Mouse (Mus musculus) kidney, embryonic 14.5 days (tissue): ENCODE results near the gene Riox1. TPM values are rescaled to one million over a fixed set of nuclear protein-coding genes. Genes with fewer than 3 reads are reported as not detected.

Experiments
- ATAC-seq: fragments of 200-750 bp; cut with Nextera tagmentation; 2 replicates; pipeline ENCODE4 v1.8.0; 2017; ENCODE audit warnings: moderate number of reproducible peaks, mild to moderate bottlenecking, moderate TSS enrichment, moderate library complexity; ENCODE audit not compliant: low FRiP score, low TSS enrichment
- H3K27ac ChIP-seq: fragments of 300-500 bp; sonication (generic); 2 replicates; pipeline ENCODE4 v1.5.1; 2014; ENCODE audit warnings: low read depth, mild to moderate bottlenecking, low read length, moderate library complexity, mixed read lengths
- H3K27me3 ChIP-seq: fragments of 300-500 bp; sonication (generic); 2 replicates; pipeline ENCODE4 v1.6.1; 2014; ENCODE audit warnings: mild to moderate bottlenecking, low read length; ENCODE audit not compliant: control insufficient read depth, insufficient read depth
- H3K36me3 ChIP-seq: fragments of 300-500 bp; sonication (generic); 2 replicates; pipeline ENCODE4 v1.6.1; 2014; ENCODE audit warnings: low read length, mixed read lengths; ENCODE audit not compliant: control insufficient read depth, insufficient read depth
- H3K4me1 ChIP-seq: fragments of 300-500 bp; sonication (generic); 2 replicates; pipeline ENCODE4 v1.6.1; 2014; ENCODE audit warnings: low read length, mixed read lengths; ENCODE audit not compliant: control insufficient read depth, insufficient read depth
- H3K4me2 ChIP-seq: fragments of 300-500 bp; sonication (generic); replicated peaks from 2 replicates; pipeline ENCODE4 v1.6.1; 2014; ENCODE audit warnings: low read depth, mild to moderate bottlenecking, low read length
- H3K4me3 ChIP-seq: fragments of 300-500 bp; sonication (generic); 2 replicates; pipeline ENCODE4 v1.5.1; 2014; ENCODE audit warnings: mild to moderate bottlenecking, low read length
- H3K9ac ChIP-seq: fragments of 300-500 bp; sonication (generic); 2 replicates; pipeline ENCODE4 v1.6.1; 2014; ENCODE audit warnings: low read depth, mild to moderate bottlenecking, low read length, moderate library complexity
- H3K9me3 ChIP-seq: fragments of 300-500 bp; sonication (generic); 2 replicates; pipeline ENCODE4 v1.6.1; 2016; ENCODE audit warnings: low read length; ENCODE audit not compliant: control insufficient read depth
- WGBS: fragments of 180-500 bp; shearing (Covaris S2); extraction: QIAGEN DNeasy Blood & Tissue Kit; methylation state at CpG from one replicate; pipeline ENCODE4 v1.1.7; 2014; 5-methylcytosine and 5-hydroxymethylcytosine counted together
- polyA plus RNA-seq: library from polyadenylated mRNA; unstranded; fragments of >200 nt; fragmentation: Nextera tagmentation; extraction: Ambion mirVana; gene quantifications from 2 replicates; pipeline ENCODE4 v1.2.1, GENCODE M21; 2014

The Riox1 gene
- 14.1 and 16.2 TPM in 2 replicates for polyA plus RNA-seq

DNA sequence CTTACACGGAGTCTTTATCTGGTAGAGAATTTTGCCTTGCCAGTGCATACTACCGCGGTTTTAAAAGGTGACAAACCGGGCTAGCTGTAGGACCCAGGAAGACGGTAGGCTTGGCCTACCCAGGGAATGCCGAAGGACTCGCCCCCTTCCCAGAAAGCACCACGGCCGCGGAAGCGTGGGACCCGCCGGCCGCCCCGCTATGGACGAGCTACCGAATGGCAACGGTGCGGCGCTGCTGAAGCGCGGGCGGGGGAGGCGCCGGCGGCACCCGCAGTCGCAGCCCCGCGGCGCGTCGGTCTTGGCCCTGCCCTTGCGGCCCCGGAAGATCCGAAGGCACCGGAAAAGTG lies at the start of gene Riox1:
TSS of gene Riox1 (plus strand) at position 116 of the 347 bp plus-strand sequence.
- Histone ChIP-seq H3K27ac (peak within 1 kb of the TSS; percentile 42), H3K4me1 (peaks cover 15% of the 10 kb centered on the region), H3K36me3 (peaks cover 18% of the 10 kb centered on the region; the same call in 1 of the 2 replicates), H3K4me2 (peak within 1 kb of the TSS; percentile 76), H3K4me3 (peak within 1 kb of the TSS; percentile 87), H3K27me3 (no peaks in the 10 kb centered on the region), H3K9ac (peak within 1 kb of the TSS; percentile 85), H3K9me3 (no peaks in the 10 kb centered on the region)
- under 1% methylated on average over 36 of the region's 37 CpGs for WGBS
- peak; percentile 94 for ATAC-seq

DNA sequence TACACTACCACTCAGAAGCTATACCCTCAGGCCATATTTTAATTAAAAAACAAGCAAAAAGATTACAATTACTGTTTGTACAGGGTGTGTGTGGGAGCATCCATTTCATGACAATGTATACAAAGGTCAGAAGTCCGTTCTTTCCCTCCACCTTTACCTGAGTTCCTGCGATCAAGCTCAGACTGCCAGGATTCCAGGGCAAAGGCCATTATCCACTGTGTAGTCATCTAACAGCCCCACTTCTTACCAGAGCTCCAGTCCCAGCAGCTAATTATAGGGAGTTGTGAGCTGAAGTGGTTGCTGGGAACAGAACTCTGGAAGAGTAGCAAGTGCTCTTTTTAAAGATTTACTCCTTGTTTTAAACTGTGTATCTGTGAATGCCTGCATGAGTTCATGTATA lies 40.0 kb upstream of the Riox1 start:
- no peaks in the 10 kb centered on the region for H3K27me3 ChIP-seq
- no peaks in the 10 kb centered on the region for H3K4me1 ChIP-seq
- H3K4me3 ChIP-seq, result no peak overlapping the region
- no peak for ATAC-seq
- H3K9ac ChIP-seq, result no peak overlapping the region
- no peak overlapping the region for H3K27ac ChIP-seq
- WGBS, result 82% methylated on average over 2 of the region's 2 CpGs
- no peak overlapping the region for H3K4me2 ChIP-seq
- H3K9me3 ChIP-seq, result no peaks in the 10 kb centered on the region
- H3K36me3 ChIP-seq, result peaks cover 3% of the 10 kb centered on the region; the same call in 1 of the 2 replicates

DNA sequence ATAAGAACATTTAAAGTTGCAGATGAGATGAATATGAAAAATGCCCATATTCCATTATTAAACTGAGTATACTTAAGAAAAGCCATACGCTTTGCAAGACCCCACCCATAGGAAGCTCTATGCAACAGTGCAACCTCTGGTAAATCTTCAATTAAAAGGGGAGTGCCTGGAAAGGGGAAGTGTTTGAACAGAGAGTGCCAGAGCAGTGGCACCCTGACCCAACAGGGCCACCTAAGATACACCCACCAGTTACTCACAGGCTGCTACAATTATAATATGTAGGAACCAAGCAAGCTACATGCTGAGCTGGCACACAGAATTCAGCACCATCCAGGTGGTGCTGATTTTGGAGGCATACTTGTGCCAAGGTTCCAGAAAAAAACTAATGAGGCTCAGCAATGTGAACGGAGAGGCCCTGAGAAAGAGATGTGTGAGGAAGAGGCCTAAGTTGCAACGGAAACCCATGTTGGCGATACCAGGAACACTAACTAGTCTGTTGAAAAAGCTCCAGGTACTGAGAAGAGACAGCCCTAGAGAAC lies 36.1 kb upstream of the Riox1 start:
- Histone ChIP-seq H3K27ac (no peak overlapping the region), H3K9ac (no peak overlapping the region), H3K4me3 (no peak overlapping the region), H3K36me3 (peaks cover 3% of the 10 kb centered on the region; the same call in 1 of the 2 replicates), H3K4me1 (no peaks in the 10 kb centered on the region), H3K4me2 (no peak overlapping the region), H3K9me3 (no peaks in the 10 kb centered on the region), H3K27me3 (no peaks in the 10 kb centered on the region)
- no peak for ATAC-seq
- 90% methylated on average over 4 of the region's 4 CpGs for WGBS

DNA sequence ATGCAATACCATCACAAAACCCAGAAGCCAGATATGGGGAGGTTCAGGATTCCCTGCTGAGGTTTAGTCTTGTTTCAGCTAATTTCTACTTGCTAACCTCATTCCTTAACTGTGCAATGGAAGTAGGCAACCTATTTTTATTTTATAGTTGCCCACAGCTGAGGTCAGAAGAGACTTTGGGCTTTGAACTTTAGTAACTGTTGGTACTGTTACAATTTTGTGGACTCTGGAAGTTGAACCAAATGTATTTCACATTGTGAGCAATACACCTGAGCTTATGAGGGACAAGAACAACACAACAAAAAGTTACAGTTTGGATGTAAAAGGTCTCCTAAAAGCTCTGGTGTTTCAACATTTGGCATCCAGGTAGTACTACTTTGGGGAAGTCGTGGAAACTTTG lies 35.6 kb upstream of the Riox1 start:
- no peaks in the 10 kb centered on the region for H3K27me3 ChIP-seq
- no peak overlapping the region for H3K4me3 ChIP-seq
- no peak for ATAC-seq
- 88% methylated on average over 1 of the region's 1 CpGs for WGBS
- H3K4me2 ChIP-seq, result no peak overlapping the region
- peaks cover 3% of the 10 kb centered on the region; the same call in 1 of the 2 replicates for H3K36me3 ChIP-seq
- H3K4me1 ChIP-seq, result no peaks in the 10 kb centered on the region
- H3K9ac ChIP-seq, result no peak overlapping the region
- H3K27ac ChIP-seq, result no peak overlapping the region
- no peaks in the 10 kb centered on the region for H3K9me3 ChIP-seq

GRCm38 (mm10) chr12:83916884-83917283 lies 33.5 kb upstream of the Riox1 start:
- Histone ChIP-seq H3K27me3 (no peaks in the 10 kb centered on the region), H3K9me3 (no peaks in the 10 kb centered on the region), H3K36me3 (peaks cover 3% of the 10 kb centered on the region; the same call in 1 of the 2 replicates), H3K4me2 (no peak overlapping the region), H3K27ac (no peak overlapping the region), H3K4me1 (0 out of 2 replicates have a peak, but pooled peaks cover 5% of the 10 kb centered on the region), H3K4me3 (no peak overlapping the region), H3K9ac (no peak overlapping the region)
- WGBS, result 67% methylated on average over 9 of the region's 9 CpGs
- ATAC-seq, result no peak

DNA sequence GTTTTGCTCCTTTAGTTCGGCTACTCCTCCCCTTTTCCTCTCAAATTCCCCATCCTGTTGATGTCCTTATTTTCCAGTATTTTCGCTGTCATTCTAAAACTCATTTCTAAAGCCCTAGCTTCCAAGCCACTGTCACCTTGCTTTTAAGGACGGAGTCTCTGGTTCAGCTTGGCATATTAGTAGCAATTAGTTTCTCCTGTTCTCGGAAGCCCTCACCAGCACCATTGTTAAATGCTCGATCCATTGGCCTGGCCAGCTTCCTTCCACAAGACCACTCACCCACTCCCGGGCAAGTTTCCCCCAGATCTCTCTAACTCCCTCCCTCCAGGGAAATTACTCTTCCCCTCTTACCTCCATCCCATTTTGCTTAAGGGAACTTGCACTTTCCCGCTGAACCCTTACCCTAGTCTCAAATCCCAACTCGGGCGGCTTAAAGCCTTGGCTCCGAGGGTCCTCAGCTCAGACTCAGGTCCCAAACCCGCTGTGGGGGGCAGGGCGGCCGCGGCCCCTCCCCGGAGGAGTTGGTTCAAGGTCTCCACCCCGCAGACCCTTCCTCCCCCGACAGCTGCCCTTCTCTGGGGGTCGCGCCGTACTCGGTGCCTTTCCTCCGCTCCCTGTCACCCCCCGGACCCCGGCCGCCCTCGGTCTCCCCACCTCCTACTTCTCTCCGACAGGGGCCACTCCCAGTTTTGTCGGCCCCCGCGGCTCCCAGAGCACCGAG lies 29.5 kb upstream of the Riox1 start:
- Histone ChIP-seq H3K9ac (peak overlapping the region; percentile 90), H3K4me3 (peak overlapping the region; percentile 97), H3K4me2 (peak overlapping the region; percentile 67), H3K4me1 (peaks cover 19% of the 10 kb centered on the region; the same call in 1 of the 2 replicates), H3K27me3 (no peaks in the 10 kb centered on the region), H3K9me3 (no peaks in the 10 kb centered on the region), H3K27ac (peak overlapping the region; percentile 68), H3K36me3 (no peaks in the 10 kb centered on the region; the same call in 1 of the 2 replicates)
- ATAC-seq, result no peak
- WGBS, result under 1% methylated on average over 31 of the region's 31 CpGs

DNA sequence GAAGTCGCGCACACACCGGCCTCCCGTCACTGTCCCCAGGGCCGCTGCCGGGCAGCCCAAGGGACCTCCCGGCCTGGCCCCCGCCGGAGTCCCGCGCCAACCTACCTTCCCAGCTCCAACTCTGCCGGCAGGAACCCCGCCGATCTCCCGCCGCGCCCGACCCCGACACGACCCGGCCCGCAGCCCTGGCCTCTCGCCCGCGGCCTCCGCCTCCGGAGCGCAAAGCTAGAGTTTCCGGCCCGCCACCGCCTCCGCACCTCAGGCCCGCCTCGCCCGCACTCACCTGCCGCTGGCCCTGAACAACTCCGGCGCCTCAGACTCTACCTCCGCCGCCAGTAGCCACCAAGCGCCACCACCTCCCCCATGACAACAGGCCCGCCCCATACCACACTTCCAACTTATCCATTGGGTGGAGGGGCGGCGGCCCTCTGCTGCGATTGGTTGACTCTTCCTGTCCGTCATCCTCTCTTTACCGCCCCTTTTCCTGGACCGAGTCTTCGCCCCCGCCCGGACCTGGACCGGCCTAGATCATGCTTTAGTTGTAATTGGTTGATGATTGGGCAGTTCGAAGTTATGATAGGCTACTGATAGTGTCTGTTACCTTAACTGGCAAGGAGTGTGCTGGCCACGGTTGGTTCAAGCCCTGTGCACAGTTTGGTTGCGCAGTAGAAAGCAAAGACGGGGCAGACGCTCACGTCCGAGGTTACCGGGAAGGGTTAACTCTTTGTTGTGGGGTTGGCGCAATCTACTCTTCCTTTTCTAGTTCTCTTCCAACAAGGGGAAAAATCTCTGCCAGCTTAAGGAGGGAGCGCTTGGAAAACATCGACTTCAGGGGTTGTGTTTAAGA lies 28.6 kb upstream of the Riox1 start, which contains the start of gene Numb:
TSS of gene Numb (minus strand) at position 400 of the 847 bp plus-strand sequence.
- H3K36me3 ChIP-seq, result no peaks in the 10 kb centered on the region; the same call in 1 of the 2 replicates
- H3K9me3 ChIP-seq, result no peaks in the 10 kb centered on the region

DNA sequence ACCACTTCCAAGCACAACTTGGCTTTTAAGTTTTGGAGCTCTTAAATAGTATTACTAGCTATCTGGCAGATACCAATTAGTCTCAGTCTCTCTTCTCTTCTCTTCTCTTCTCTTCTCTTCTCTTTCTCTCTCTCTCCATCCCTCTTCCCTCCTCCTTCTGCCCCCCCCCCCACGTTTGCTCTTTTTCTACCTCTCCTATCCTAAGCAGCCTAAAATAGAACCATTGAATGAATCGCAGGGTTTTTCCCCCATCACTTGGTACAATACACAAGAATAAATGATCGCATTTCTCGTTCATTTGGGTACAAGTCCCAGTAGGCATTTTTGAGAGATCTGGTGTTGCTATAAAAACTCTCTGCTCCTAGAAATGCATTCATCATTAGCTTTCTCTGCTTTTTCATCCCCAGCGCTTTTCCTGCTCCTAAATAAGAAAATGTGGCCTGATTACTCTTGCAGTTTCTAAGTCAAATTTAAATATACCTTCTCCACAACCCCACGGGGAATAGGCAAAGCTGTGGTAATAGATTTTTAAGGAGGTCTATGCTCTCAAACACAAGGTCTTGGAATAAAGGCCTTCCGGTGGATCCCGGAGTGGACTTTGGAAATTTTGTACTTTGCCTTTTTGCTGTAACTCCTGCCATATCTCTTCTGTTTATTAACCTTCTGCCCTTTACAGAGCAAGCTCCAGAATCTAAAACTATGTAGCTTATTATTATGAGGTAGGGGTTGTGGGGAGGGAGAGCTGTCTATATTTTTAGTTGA lies 27.5 kb upstream of the Riox1 start:
- peak overlapping the region; percentile 67 for H3K4me2 ChIP-seq
- H3K4me3 ChIP-seq, result peak overlapping the region; percentile 97
- H3K9ac ChIP-seq, result peak overlapping the region; percentile 68
- H3K9me3 ChIP-seq, result no peaks in the 10 kb centered on the region
- H3K27ac ChIP-seq, result peak overlapping the region; percentile 80; the same call in 1 of the 2 replicates
- no peaks in the 10 kb centered on the region for H3K36me3 ChIP-seq
- no peak for ATAC-seq
- H3K4me1 ChIP-seq, result peaks cover 19% of the 10 kb centered on the region; the same call in 1 of the 2 replicates
- 39% methylated on average over 8 of the region's 8 CpGs for WGBS
- no peaks in the 10 kb centered on the region for H3K27me3 ChIP-seq

More for the DNA sequence above, 28.6 kb upstream of the Riox1 start, which contains the start of gene Numb:
- WGBS, result under 1% methylated on average over 62 of the region's 63 CpGs
- Histone ChIP-seq H3K27ac (peak within 1 kb of the TSS; percentile 80), H3K4me3 (peak within 1 kb of the TSS; percentile 97), H3K4me2 (peak within 1 kb of the TSS; percentile 67), H3K27me3 (no peaks in the 10 kb centered on the region), H3K4me1 (peaks cover 19% of the 10 kb centered on the region; the same call in 1 of the 2 replicates), H3K9ac (peak within 1 kb of the TSS; percentile 90)
- ATAC-seq, result peak; percentile 100
